Mouse (Mus musculus): ENCODE results near the gene Pygb. TPM values are rescaled to one million over a fixed set of nuclear protein-coding genes. Genes with fewer than 3 reads are reported as not detected.

The Pygb gene
- 10 to 100 TPM; 42.0 to 71.6 (median 58.0) TPM for total RNA-seq (2022)

GRCm38 (mm10) chr2:150786251-150787180 is at the start of gene Pygb:
Gene Pygb, plus strand, starts transcription at chr2:150786735.
- DNase-seq = peak; percentile 77

DNA sequence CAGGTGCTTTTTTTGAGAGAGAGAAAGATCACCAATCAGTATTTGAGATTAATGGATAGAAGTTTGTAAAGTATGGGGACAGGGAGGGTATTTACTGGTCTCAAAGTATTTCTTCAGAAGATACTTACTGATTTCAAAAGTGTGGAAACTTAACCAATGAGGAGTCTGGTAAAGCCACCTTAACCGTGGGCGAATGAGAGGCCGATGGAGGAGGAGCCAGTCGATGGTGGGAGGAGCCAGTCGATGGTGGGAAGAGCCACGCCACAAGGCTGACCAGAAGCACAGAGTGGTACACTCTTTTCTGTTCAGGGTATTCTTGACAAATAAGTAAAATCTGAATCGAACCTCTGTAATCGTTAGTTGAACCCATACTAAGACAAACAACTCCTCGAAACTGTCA is 48.7 kb upstream of the Pygb start:
- no peak for DNase-seq

DNA sequence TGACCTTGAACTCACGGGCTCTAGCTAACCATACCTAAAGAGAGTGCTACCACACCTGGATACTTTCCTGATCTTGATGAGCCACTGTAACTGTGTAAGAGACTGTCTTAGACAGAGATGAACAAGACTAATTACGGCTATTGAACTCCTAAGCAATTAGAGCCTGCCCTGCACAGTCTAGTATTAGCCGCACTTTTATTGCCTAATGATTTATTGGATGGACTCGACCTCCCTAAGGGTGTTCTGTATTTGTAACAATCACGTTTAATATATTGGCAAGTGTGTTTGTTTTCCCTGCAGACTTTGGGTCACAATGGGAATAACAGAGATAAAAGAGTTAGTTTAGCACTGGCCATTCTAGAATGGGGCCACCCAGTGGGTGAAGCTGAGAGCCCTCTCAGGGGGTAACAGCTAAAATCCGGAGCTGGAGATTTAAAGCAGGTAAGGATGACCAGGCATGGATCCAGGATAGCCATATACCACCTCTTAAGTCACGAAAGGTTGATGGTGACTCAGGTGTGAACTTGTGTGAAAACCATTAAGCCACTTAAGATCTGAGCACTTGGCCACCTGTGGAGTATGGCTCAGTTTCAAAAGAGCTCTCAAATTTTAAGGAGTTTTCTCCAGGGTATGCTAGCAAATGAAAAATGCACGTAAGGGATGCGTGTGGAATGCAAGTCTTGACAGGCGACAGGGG is 46.2 kb upstream of the Pygb start:
- DNase-seq = no peak

GRCm38 (mm10) chr2:150741405-150741804 is 45.1 kb upstream of the Pygb start:
- no peak for DNase-seq

DNA sequence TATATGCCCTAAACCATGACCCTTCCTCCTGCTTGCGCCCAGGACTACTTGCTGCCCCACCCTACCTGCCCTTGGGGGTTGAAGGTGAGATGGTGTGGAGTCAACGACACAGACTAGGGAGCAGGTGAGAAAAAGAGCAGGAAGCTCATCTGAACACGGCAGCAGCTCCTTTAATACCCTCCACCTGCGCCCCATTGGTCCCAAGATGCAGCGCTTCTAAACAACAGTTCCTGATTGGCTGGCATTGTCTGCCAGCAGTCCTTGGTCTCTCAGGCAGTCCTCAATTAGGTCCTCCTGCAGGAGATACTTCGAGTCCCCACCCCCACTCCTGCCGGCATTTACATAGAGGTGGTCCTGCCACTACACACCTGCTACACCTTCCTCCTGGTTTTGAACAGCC is 41.5 kb upstream of the Pygb start:
- DNase-seq = no peak

- DNase-seq = peak; percentile 94
Measured at GRCm38 (mm10) chr2:150748854-150749253, 37.7 kb upstream of the Pygb start, which contains the start of gene Entpd6. Gene Entpd6, plus strand, starts transcription at chr2:150749042.

DNA sequence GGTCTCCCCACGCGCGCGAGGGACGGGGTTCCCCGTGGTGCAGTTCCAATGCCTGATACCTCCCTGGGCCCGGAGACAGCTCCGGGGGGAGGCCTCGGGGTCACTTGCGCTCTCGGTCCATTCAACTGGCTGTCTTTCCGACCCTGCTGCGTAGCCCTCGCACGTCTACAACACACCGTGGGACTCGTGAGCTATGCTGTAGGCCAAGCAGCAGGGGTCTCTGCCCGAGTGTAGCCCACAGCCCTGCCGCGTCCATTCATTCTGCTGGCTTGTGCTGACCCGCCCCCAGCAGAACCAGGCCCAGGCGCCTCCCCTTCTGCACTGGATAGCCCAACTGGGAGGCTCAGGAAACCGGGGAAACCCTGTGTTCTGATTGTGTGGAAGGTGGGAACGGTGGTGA is 37.3 kb upstream of the Pygb start:
- DNase-seq = peak; percentile 24

DNA sequence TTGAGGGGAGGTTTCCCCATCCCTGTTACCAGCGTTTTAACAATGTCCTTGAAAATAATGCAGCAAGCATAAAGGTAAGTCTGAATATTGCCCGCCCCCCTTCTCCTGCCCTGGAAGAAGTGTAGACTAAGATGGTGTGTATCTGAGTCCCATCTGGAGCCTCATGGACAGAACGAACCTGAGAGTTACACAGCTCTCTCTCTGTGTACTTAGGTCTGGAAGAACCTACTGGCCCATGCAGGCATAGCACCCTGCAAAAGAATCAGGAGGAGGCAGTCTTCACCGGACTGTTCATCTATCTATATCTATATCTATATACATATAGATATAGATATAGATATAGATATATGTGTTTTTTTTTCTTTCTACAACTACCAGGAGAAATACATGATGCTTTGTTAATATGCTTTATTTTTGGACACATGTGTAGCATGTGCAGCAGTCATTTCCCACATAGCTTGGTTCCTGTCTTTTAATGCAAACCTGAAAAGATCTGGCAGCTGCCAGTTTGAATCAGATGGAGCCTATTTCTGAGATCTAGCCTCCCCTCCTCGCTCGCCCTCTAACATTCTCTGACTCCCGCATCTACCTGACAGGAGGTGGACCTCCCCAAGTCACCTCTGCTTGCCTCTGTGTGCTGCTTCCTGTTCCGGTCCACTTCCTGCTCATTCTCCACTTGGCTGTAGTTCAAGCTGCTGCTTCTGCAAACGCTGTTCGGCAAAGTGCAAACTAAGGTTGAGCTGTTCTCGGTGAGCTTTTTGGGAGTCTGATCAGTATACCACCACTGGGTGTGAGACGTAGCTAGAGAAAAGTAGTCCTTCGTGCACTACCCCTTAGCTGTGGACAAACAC is 36.2 kb upstream of the Pygb start:
- DNase-seq = no peak

GRCm38 (mm10) chr2:150755016-150755415 is 31.5 kb upstream of the Pygb start:
- DNase-seq = no peak

DNA sequence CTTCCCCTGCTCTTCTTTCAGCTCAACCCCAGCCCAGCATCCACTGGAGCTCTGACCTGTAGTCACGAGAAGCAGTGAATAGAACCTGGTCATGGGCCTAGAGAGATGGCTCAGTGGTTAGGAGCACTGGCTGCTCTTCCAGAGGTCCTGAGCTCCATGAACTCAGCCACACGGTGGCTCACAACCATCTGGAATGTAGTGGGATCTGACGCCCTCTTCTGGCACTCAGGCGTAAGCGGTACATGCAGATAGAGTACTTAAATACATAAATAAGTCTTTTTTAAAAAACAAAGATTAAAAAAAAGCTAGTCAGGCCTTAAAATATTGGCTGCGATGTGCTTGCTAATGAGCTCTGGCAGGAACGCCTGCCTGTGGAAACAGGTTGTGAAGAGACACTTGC is 25.1 kb upstream of the Pygb start:
- DNase-seq = no peak

DNA sequence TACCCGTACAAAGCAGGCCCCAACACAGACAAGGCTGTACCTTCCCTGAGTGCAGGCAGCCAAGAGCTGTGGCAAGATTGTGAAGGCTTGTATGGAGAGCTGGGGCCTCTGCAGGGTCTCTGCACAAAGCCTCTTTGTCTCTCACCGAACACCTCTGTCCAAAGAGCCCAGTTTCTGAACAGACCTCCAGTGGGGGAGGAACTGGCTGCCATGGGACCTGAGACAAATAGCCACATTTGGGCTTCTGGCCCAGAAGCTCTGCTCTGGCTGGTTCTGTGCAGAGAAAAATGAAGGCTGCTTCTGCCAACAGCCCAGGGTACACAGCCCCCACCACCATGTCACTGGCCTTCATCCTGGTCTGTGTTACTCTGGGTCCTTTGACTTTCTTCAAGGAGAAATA is 20.9 kb upstream of the Pygb start:
- no peak for DNase-seq

- no peak for DNase-seq
Measured at GRCm38 (mm10) chr2:150766083-150766862, 20.3 kb upstream of the Pygb start.

DNA sequence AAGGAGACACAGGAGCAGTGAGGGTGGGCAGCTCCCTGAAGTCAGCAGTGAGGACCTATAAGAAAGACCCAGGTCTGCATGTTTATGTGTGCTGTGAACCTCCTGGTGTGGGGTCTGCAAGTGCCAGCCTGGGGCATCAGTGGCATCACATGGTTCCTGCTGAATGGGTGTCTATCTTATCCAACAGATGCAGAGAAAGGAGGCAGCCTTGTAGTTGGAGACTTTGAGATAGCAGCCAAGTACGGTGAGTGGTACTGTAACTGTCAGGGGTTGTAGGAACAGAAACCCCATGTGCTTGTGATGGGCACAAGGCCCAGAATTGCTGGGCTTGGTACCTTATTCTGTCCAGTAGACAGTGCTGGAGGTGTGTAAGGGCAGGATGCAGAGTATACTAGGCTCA is 17.9 kb upstream of the Pygb start:
- no peak for DNase-seq

DNA sequence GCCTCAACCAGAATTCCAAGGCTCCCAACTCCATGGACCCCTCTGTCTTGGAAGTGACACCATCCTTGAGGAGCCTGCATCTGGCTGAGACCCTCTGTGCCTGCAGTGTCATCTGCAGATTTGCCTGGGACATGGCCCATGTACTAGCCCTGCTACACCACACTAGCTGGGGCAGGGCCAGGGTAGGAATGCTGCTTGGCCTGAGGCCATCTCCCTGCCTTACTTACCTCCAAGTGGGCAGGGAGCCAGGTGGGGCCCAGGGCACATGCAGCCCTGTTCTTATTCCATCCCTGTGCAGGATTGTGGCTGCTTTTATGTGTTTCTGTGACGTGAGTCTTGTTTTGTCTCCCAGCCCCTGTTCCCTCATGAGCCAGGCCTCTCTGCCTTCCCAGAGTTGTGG is 15.8 kb upstream of the Pygb start:
- DNase-seq = peak; percentile 26

DNA sequence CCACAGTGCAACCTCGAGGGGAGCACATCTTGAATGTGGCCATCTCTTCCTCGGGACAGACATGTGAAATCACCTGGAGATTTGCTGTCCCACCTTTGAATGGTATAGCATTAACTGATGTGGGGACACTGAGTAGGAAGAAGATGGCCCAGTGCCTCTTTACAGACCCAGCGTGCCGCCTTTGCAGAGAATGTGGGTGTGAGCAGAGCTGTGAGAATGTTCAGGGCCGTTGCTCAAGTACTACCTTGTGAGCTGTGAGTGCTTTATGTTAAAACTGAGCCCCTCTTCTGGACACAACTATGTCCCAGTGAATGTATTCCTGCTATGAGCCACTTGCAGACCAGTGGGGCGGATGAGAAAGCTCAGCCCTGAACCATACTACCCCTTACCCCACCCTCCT is 15.4 kb upstream of the Pygb start:
- no peak for DNase-seq

GRCm38 (mm10) chr2:150771996-150772395 is 14.5 kb upstream of the Pygb start:
- DNase-seq = no peak

- DNase-seq = no peak
Measured at GRCm38 (mm10) chr2:150772466-150773119, 13.9 kb upstream of the Pygb start.

GRCm38 (mm10) chr2:150782801-150783200 is 3.7 kb upstream of the Pygb start:
- no peak for DNase-seq

DNA sequence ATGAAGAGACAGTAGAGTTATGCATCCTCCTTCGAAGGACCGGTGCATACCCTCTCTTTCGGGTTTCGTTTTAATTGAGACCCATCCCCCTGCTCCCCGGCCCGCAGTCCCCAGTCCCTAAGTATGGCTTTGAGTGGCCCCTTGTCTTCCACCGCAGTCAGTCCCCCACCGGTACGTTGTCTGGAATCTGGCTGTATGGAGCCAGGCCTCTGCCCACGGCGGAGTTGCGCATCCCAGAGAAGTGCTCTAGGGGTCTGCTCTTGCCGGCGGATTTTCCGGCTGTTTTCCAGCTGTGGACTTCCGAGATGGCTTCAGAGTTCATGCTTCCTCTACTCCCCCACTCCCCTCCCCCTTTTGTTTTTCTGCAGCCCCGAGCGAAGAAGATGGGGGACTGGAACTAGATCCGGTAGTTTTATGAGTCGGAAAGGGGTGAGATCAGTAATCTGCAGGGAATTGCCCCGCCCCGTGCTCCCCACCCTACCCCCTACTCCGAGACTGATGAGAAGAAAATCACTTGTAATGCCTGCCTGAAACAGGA is 768 bp downstream of the Pygb start:
- no peak for DNase-seq

GRCm38 (mm10) chr2:150788768-150789550 is 2.4 kb downstream of the Pygb start:
- peak; percentile 74 for DNase-seq
